Mouse (Mus musculus) kidney, postnatal 10 days (tissue): ENCODE data around the gene Ago3.

Experiments used
- DNase-seq: peaks from one replicate; pipeline ENCODE4 v3.0.0; 2021; ENCODE audit warnings: mixed read lengths

Gene Ago3

DNA sequence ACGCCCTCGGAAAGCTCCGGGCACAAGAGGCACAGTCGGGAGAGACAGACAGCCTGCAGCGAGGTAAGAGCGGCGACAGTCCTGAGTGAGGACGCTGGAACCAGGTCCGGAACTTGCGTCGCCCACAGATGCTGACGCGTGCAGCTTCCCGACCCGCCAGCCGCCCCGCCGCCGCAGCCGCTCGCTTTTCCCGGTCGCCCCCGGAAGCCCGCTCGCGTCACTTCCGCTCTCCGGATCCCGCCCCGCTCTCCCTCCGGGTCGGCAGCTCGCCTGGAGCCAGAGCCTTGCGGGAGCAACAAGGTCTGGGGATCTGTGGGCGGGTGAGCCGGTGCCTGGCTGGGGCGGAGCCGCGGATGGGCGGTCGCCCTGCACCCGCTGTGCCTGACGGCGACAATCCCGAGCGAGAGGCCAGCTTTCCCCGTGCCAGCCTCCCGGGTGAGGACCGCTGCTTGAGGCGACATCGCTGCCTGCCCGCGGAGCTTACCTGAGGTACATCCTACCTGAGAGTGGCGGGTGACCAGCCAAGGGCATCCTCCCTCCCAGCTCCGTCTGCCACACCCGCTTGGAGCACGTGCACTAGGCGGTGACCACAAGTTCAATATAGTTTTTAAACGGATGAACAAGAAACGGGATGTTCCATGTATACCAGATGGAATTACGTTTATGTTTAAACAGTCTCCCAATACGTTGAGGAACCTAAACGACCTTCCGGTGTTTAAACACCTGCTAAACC, at the start of gene Ago3:
Ago3 (minus strand) TSS at position 210 of the 733 bp plus-strand sequence.
- DNase-seq: peak; percentile 97

DNA sequence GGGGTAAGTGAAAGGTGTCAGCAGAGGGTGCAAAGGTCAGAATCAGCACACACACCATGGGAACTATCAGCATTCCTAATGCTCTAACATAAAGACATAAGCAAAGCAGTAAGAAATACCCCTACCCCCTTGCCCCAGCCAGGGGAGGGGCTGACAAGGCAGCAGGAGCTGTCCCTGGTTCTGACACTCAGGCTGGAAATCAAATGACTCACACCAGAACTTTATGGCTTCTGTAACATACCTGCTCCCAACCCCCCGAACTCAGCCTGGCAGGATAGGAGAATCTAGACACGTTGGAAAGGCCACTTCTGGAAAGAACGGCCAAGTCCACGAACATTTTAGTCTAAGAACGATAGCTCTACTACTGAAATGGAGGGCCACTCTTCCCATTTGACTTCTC, 43.7 kb upstream of the Ago3 start:
- DNase-seq: peak; percentile 40

GRCm38 (mm10) chr4:126469334-126469733, 40.0 kb upstream of the Ago3 start:
- DNase-seq: no peak

DNA sequence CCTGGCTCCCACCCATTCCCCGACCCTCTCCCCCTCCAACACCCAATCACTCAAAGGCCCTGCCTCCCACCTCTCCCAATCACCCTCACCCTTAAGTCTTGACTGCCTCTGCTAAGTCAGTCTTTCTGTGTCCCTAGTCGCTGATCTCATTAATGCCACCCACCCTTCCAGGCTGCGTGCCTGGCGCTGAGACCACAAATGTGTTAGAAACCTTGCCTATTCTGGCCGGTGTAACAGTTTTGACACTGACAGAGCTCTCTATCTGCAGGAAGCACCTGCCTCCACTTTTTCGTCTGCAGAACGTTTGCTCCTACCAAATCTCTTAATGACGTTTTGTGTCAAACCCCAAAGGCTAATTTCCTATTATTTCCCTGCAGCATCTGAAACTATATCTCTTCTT, 39.6 kb upstream of the Ago3 start:
- no peak for DNase-seq

DNA sequence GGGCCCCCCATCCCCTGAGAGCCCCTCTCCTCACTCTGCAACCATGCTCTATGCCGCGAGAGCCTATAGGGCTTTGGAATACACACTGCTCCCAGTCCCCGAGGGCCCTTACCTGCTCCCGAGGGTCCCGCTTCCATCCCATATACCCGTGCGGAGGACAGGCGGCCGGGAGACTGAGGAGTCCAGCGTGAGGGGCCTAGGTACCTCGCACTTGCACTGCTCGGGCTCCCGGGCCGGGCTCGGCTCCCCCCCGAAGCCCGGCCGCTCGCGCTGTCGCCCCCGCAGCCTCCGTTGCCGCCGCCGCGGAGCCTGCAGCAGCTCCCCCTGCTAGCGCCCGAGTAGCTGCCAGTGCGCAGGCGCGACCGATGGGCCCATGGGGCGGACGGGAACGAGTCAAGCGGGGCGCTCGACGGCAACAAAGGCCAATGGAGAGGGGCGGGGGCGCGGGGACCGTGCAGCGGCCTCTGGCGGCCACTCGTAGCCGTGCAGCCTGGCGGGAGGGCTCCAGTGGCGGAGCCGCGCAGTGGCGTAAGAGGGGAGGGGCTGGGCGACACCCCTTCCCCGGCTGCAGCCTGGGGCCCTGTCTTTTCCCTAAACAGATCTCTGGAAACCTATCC, 39.0 kb upstream of the Ago3 start, which contains the start of gene Ago1:
Ago1 (minus strand) TSS at position 299 of the 617 bp plus-strand sequence.
- DNase-seq: peak; percentile 96

DNA sequence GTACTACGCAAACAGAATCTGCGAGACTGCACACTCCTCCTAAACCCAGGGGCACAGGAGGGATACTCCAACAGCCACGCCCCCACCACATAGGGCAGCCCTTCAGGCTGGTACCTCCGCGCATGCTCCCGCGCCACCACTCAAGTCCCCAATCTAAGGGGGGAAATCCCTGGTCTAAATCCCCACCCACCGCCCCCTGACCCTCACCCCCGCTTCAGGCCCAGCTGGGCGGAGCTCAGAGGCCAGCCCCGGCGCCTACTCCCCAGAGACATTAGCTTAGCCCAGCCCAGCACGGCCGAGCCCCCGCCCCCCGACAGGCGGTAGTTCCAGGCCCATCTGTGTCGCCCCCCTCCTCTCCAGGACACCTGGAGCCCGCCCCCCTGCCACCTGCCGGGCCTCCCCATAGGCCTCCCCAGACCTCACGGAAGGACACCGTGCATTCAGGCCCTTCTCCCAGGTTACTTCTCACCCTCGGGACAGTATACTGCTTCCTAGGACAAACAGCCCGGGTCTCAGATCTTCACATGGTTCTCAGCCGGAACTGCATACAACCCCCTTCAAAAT, 38.4 kb upstream of the Ago3 start:
- DNase-seq: peak; percentile 87

DNA sequence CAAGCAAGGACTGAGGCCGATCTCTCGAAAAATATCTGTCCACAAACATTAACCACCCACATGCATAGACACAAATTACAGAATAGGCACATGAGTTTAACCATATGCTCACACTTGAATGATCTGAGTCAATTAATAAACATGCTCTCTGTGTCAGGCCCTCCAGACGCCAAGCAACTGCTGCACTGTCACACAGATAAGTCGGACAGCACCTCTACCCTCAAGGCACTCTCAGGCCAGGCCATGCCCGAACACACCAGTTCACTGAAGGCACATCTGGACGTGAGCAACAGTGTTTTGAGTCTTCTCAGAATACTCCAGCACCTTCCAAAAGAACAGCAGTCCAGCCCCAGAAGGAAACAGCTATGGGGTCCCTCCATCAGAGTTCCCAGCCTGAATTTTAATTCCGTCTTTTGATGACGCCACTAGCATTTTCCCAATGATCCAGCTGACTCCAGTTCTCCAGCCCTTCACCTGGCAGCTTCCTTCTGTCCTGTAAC, 36.9 kb upstream of the Ago3 start:
- no peak for DNase-seq

DNA sequence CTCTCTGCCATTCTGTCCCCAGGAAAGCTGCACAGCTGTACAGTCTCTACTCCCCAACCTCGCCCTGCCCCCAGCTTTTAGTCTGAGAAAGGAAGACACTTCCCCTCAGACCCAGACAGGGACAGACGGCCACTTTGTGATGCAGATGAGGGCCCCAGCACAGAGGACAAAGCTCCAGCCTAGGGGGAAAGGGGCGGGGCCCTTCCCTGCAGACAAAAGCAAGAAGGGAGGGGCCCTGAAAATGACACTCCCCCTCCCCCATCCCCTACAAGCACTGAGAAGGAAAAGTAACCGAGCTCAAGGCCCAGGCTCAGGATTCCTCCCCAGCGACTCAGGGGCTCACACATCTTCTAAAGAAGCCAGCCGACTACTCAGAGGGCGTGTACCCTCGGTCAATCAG, 36.5 kb upstream of the Ago3 start:
- peak; percentile 65 for DNase-seq

DNA sequence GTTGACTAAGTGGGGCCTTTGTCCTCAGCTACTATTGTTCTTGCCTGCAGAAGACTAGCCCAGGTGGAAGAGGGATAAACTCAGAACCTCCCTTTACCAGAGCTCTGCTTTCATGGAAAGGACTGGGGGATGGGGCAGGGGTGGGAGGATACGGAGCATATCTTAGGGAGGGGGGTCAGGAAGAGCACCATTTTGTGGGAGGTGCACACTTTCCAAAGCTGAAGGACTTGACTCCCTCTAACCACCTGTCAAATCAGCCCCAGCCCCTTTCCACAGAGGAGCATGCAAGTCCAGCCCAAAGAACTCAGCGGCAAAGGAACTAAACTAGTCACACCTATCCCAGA, 35.5 kb upstream of the Ago3 start:
- DNase-seq: no peak

DNA sequence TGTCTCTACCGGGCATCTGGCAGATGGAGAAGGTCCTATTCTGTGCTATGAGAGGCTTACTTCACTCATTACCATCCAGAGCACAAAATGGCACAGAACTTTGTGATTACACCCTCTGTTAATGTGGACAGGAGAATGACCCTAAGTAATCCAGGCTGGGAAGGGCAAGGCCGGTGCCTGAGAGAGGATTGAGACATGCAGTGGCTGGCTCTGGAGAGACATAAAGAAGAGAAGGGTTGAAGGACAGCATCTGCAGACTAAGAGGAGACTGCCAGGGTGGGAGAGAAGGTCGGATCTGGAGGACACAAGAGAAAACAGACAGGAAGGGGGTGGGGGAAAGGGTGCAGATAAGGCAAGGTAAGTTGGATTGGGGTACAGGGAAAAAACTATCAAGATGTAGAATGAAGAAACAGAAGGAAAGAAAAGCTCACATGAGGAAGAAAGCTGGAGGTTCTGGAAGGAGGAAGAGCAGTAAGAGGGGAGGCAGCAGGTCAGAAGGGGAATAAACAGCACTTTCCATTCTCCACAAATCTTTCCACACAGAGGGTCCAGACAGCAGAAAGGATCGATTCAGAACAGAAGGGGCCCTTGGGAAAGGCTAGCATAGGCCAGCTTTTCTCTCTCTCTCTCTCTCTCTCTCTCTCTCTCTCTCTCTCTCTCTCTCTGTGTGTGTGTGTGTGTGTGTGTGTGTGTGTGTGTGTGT, 35.0 kb upstream of the Ago3 start:
- no peak for DNase-seq

DNA sequence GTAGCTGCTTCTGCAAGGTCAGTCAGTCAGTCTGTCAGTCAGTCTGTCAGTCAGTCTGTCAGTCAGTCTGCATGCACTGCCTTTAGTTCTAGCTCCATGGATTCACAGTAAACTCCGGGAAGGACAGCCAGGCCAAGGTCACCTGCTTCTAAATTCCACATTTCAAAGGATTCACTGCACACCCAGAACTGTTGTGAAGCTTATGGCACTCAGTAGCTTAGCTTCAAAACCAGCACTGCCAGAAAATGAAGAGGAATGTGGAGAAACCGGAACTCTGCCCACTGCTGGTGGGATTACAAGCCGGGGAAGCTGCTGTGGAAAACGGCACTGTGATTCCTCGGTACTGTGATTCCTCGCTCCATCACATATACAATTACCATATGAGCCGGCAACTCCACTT, 26.1 kb upstream of the Ago3 start:
- no peak for DNase-seq

- no peak for DNase-seq
Measured at GRCm38 (mm10) chr4:126454547-126455254, 25.3 kb upstream of the Ago3 start.

GRCm38 (mm10) chr4:126450268-126450667, 20.9 kb upstream of the Ago3 start:
- DNase-seq: no peak

DNA sequence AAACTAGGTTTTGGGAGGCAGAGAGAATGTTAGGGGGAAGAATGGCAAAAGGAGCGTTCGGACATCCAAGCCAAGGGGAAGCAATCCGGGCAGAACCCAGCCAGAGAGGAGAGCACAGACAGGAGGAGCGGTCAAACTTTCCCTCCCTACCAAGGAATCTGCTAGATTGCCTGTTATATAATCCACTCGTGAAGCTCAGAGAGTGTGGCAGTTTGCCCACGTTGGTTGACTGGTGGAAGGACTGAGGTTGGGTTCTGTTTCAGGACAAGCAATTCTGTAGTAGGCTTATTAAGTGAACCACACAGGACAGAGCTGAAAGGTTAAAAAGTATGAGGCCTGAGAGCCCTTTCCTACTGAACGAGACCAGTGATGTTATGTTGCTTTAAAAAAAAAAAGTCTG, 17.8 kb upstream of the Ago3 start:
- DNase-seq: no peak

DNA sequence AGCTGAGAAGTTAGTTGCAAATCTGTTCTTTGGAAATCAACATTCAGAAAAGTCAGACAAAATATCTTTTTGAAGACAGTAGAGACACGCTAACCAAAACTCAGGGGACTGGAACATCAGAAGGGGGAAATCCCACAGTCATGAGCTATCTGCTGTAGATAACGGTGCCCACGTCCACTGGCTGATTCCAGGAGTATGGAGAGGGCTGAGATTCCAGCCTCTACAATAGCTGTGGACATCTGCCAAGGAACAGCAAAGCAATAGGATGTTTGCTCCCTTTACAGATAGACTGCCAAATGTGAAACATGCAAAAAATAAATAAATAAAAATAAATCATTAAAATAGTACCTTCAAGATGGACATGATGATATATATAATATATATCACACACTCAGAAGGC, 15.2 kb upstream of the Ago3 start:
- no peak for DNase-seq

DNA sequence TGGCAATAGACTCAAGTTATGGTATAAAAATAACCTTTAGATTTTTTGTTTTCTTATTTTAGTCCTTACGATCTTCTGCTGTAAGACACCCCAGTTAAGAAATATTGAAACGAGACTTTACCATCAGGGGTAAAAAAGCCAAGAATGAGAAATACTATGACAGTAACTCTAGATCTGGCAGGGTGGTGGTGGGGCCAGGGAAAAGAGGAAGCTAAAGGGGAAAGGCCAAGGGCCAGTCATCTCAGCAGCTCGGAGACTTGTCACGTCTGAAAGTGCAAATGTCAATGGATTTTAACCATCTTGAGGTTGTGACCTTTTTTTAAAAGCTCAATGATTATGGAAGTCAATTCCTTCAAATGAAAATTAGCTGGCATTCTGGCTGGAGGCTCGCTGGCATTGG, 8.9 kb upstream of the Ago3 start:
- DNase-seq: no peak

- DNase-seq: peak; percentile 35
Measured at GRCm38 (mm10) chr4:126436268-126436667, 6.9 kb upstream of the Ago3 start.

DNA sequence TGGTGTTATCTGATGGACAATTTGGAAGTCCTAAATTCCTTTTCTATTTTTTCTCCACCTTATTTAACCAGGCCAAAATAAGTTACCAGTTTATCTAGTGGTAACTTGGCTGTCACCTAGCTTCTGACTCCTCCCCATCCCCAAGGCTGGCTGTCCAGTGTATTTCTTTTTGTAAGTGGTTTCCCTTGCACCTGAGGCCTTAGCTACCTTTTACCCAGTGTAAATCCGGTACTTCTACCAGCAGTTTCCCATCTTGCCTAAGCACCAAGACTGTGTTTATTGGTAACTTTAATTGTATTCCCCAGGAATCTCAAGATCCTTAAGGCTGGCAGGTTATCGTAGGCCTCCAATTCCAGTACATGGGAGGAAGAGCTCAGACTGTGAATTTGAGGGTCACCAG, 4.7 kb upstream of the Ago3 start:
- DNase-seq: no peak

- no peak for DNase-seq
Measured at GRCm38 (mm10) chr4:126433175-126433574, 3.8 kb upstream of the Ago3 start.

DNA sequence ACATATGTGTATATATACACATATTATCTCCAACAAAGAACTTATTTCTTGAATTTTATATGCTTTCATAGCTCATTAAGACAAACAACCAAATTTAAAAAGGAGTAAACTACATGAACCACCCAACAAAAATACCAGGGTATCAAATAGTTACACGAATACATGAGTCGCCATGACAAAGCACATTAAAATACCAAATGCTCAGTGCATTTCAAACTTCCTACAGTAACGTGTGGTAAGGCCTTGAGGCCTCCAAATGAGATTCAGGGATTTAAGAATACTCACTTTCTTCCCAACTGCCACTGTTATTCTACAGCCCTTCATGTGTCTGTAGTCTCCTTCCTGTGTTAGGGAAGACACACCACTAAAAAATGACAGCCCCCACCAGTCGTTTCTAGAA, 2.4 kb upstream of the Ago3 start:
- DNase-seq: no peak

DNA sequence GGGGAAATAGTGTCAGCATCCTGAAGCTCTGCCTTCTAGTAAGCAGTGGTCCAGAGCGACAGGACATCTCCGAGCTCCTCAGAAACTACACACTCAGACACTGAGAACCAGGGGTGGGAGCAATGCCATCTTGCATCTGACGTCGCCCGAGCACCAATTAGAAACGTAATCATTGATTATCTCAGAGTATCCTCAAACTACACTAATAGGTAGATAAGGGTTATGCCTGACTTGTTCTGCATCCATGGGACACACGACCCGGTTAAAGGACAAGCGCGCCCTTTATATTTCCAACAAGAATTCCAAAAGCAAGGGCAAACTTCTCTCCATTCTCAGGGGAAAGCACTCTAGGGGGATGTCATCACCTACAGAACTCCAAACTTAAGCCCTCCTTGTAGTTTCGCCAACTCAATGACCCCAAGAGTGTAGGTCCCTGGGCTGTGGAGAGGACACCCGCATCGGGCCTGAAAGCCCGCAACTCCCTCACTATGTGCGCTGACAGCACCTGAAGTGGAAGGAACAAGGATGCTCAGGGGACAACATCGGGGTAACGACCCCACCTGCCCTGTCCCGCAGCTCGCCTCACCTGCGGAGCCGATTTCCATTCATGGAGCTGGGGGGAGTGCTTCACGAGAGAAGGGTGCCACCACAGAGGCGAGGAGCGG, 542 bp downstream of the Ago3 start:
- no peak for DNase-seq

- DNase-seq: no peak
Measured at GRCm38 (mm10) chr4:126423866-126424265, 5.5 kb downstream of the Ago3 start.
